Mouse (Mus musculus): Measurements from ENCODE around the gene Hist2h3b.
A peak's percentile ranks its signal among the peaks of the same experiment; 100 is the strongest.
"Not testable (repeated sequence)": the region's sequence is repeated elsewhere in the genome, so short reads cannot be mapped to it uniquely, and the experiment has no call there.

The Hist2h3b gene

DNA sequence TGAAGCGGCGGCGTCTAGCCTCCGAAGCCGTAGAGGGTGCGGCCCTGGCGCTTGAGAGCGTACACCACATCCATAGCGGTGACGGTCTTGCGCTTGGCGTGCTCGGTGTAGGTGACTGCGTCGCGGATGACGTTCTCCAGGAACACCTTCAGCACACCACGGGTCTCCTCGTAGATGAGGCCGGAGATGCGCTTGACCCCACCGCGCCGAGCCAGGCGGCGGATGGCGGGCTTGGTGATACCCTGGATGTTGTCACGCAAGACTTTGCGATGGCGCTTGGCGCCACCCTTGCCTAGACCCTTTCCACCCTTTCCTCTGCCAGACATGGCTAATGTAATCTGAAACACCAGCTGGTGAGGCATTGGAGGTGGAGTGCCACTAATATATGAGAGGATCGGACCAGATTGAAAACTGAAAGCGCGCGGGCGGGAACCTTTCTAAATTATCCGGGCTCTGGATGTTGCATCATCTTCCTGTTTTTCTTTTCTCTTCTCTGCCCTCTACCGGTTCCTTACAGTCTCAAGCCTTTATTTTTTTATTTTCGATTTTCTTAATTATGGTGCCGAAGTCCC is 5.4 kb upstream of the Hist2h3b start, which contains the start of gene Hist2h4:
Hist2h4 (minus strand) TSS at position 333 of the 572 bp plus-strand sequence.
- peak; percentile 90 for DNase-seq (ENCODE audit: low spot score)

DNA sequence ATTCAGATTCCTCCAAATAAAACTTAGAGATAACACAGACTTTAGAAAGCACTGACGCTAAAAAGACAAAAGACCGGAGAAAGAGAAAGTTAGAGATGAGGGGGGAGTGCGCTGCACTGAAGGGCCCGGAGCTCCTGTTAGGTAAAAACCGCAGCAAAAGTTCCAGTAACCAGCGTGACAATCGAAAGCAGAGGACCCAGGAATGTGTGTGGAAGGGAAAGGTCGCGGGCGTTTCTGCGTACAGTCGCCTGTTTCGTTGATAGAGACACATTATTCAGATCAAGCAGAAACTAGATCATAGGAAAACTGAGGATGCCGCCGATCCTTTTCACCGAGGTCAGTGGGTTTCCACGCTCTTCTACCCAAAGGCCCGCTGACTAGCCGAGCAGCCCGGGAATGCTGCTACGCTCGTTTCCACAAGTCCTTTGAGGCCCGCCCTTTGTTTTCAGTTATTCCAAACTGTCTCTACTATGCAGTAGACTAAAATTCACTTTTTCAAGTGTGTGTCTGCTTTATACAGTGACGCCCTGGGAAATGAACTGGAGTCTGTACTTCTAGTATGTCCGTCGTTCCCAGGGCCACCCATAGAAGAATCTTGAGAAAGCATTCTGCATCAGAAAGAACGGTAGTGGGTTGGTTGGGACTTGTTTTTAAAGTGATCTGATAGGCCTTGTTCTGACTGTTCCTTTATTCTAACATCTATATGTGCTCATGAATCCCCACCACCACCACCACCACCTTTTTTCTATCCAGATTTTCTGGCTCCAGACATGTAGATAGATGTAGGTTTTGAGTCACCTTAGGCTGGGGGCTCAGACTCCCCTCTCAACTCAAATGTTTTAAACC is 4.7 kb upstream of the Hist2h3b start:
- no peak for DNase-seq (ENCODE audit: low spot score)

DNA sequence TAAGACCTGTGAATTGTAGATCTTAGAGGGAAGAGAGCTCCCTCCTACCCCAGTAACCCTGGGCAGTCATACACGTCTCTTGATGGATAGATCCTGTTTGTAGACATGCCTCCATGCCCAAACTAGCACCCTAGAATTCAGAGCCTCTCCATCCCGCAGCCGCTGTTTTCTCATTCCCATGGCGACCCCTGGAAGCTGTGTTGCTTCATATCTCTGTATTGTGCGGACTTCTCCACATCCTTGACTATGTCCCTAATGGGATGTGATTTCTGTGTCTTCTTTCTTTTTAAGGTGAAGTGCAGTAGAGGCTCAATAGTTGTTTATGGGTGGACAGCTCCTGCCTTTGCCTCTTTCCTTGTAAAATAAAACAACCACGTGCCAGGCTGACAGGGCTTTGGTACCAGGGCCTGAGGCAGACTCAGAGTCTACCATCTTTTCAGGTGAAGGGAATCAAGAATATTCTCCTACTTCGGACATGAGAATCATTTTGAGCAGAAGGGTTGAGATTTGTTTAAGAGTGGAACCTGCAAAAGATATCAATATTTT is 4.0 kb upstream of the Hist2h3b start:
- DNase-seq (ENCODE audit: low spot score) = no peak

DNA sequence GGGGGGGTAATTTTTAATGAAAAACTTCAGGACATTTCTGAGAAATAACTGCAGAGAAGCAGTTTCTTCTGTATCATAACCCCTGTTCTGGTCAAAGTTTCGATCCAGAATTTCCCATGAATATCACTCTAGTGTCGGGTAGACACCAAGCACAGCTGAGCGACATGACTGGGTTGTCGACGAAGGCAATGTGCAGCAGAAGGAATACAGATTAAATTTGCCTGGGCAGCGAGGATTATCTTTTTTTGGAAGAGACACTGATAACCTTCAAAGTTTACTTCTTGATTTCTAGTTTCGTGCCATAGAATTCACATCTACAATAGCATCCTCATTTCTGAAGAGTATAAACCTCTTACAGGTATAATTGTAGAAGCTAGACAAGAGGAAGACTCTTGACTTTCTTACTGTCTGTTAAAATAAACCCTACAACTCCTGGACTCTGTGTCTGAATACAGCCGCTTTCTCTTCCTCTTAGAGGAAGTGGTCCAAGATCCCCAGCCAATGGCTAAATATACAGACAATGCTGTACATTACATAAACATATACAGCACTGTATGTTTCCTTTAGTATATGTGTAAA is 2.2 kb upstream of the Hist2h3b start:
- DNase-seq (ENCODE audit: low spot score) = no peak

DNA sequence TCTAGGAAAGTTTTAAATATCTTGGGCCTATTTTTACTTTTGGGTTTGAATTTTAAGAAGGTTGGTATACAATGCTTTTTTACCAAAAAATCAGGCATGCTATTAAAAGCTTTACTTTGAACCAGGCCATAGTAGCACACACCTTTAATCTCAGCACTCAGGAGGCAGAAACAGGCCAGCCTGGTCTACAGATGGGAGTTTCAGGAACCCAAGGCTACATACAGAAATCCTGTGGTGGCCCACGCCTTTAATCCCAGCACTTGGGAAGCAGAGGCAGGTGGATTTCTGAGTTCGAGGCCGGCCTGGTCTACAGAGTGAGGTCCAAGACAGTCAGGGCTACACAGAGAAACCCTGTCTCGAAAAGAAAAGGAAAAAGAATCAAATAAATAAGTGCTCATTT is 913 bp upstream of the Hist2h3b start:
- DNase-seq (ENCODE audit: low spot score) = no peak

DNA sequence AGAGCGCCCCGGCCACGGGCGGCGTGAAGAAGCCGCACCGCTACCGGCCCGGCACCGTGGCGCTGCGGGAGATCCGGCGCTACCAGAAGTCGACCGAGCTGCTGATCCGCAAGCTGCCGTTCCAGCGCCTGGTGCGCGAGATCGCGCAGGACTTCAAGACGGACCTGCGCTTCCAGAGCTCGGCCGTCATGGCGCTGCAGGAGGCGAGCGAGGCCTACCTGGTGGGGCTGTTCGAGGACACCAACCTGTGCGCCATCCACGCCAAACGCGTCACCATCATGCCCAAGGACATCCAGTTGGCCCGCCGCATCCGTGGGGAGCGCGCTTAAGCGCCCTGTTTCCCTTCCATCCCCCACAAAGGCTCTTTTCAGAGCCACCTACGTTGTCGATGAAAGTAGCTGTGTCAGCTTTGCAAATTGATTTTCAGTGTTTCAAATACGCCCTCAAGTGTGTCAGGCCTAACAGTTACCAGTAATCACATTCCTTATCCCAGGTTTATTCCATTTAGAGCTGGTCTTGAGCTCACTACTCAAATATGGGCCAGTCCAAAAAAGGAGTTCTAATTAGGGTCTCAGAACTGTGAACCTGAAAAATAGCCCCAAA is 423 bp downstream of the Hist2h3b start:
- DNase-seq (ENCODE audit: low spot score) = not testable (repeated sequence)

DNA sequence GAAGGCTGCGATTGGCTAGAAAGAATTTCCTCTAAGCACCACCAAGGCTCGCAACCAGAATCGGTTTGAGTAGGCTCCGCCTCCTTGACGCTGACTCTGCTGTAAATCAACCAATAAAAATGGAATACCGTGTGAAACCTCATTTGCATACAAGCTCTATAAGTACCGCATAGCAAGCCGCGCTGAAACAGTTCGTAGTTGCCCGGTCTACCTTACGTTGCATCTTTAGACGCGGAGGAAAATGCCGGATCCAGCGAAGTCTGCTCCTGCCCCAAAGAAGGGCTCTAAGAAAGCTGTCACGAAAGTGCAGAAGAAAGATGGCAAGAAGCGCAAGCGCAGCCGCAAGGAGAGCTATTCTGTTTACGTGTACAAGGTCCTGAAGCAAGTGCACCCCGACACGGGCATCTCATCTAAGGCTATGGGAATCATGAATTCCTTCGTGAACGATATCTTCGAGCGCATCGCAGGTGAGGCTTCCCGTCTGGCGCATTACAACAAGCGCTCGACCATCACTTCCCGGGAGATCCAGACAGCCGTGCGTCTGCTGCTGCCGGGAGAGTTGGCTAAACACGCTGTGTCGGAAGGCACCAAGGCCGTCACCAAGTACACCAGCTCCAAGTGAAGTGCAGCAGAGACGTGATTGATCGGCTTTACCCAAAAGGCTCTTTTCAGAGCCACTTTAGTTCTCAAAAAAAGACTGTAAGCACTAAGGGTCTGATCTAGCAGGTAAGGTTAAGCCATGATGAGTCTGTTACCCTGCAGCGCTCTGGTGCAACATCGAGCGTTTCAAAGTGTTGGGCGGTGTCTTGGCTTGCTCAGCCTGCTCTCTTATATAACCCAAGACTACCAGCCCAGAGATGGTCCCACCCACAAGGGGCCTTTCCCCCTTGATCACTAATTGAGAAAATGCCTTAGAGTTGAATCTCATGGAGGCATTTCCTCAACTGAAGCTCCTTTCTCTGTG is 1.3 kb downstream of the Hist2h3b start, which contains the start of gene Hist2h2bb:
Hist2h2bb (plus strand) TSS at position 242 of the 964 bp plus-strand sequence.
- peak; percentile 89 for DNase-seq (ENCODE audit: low spot score)

DNA sequence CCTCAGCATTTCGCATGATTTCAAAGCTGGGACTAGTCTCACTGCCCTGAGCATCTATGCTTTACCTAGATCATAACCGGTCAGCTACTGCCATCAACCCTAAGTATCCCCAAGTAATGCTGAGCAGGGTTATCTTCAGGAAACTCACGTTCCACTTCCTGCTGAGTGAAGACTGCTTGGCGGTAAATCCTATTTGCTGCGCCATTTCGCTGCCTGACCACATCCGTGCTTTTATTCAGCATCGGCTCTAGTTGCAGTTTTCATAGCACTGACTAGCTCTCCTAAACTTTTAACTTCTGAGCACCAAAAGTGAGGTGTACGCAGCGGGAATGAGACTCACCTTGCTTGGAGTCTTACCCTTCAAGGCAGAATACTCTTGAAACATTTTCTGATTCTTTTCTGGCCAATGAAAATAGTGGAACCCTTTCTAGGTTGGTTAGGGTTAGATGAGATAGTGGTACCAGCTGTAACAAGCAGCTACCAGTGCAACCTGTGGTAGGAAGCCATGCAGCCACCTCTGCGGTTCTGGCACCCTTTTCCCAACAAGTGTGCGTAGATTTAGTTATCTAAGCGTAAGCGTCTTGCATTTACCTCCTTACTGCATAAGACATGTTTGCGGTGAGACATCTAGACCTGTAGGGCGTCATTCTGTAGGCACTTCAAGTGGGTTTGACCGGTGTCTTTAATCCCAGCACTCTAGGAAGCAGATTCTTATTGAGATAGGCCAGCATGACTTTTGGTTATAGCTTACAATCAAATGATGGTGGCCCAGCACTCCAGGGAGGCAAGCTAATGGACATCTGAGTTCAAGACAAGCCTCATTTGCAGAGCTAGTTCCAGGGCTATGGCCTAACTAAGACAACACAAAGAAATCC is 5.4 kb downstream of the Hist2h3b start:
- no peak for DNase-seq (ENCODE audit: low spot score)

DNA sequence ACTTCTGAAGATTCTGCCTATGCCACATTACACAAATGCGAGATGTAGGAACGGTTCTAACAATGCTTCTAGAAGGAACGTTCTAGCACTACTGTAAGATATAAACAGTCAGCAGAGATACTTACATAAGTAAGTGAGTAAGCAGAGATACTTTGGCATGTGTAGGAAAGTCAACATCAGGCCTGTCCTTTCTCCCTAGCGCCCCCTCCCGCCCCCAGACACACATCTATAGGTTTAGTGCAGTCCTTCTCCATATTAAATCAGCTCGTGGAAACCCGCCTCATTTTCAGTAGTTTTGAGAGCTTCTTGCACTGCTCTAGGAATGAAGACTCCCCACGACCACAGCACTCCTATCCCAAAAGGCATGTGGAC is 9.0 kb downstream of the Hist2h3b start:
- no peak for DNase-seq (ENCODE audit: low spot score)

DNA sequence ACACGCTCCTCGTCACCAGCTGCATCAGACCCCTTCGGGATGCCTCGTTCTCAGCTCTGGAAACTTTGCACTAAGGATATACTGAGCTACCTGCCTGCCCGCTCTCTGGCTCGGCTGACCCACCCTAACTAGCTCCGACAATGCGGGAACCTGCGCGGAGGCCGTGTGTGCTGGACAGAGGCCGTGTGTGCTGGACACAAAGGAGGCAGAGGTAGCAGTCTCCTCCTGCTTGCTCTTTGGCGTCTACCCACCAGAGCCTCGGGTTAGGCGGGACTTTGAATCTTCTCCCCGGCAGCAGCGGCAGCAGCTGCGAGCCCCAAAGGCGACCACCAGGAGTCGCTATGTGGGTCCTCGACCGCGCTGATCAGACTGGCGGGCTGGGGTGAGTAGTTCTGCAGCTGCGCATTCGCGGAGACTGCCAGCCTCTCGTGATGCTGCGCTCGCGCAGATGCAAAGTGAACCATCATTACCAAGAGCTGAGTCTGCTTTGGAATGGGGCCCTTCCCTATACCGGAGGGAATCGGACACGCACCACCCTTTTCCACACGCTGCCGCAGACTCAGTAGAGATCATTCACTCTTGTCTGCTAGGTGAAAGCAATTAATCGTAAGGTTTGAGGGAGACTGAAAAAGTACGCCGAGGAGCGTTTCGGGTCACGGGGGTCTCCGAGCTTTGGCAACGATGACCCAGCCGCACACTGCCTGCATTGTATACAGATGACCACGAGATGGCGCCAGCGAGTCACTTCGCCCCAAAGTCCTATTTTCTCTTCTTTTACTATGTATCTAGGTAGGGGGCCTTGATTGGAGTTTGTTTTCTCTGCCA is 9.6 kb downstream of the Hist2h3b start:
- DNase-seq (ENCODE audit: low spot score) = peak; percentile 85

DNA sequence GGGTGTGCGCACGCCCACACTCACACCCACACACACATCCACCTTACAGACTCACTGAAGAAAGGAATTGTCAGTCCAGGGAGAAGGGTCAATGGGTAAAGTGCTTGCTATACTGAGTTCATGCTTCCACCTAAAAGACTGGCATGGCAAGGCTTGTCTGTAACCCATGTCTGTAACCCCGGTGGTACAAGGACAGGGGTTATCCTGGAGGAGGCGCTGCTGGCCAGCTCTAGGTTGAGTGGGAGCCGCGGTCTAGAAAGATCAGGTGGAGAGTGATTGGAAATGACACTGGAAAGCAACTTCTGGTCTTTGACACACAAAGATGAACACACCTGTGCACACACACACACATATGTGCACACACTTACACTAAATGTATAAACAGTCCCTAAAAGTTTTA is 12.2 kb downstream of the Hist2h3b start:
- no peak for DNase-seq (ENCODE audit: low spot score)

DNA sequence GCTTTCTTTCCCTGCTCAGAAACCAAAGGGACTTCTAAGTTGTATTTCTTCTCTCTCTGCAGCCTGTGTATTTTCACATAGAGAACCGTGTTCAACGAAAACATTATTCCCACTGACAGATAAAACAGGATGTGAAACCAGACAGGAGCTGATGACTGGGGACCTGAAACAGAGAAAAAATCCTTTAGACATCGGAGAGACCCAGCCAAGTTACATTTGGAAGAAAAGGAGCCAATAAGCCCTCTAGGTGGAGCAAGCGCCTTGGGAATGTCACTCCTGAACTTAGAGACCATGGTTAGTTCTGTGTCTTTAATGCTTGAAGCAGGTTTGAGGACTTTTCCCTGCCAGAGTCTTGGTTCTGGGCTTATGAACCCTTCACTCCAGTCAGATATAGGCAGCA is 16.0 kb downstream of the Hist2h3b start:
- no peak for DNase-seq (ENCODE audit: low spot score)

DNA sequence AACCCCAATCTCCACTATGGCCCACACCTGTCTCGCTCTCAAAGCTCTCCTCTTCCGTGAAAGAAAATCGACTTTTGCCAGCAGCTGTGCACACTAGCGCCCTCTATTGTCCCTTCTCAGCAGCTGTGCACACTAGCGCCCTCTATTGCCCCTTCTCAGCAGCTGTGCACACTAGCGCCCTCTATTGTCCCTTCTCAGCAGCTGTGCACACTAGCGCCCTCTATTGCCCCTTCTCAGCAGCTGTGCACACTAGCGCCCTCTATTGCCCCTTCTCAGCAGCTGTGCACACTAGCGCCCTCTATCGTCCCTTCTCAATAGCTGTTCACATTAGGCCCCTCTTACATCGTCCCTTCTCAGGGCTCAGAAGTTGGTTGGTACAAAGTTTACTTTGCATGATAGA is 18.9 kb downstream of the Hist2h3b start:
- DNase-seq (ENCODE audit: low spot score) = not testable (repeated sequence)

DNA sequence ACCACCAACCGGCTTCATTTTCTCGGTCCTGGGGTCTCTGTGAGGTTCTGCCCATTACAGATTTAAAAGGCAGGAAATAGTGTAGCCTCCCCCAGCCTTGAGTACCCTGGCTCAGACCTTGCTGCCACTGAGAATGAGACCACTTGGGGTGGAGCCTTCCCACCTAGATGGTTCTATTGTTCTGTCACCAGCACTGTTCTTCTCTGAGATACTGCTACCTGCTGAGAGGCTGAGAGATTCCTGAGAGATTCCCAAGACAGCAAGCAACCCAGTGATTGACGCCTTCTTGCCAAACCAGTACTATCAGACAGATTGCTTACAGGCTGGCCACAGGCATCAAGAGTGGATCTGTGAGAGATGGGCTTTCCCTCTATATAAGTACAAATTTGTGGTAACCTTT is 20.7 kb downstream of the Hist2h3b start:
- no peak for DNase-seq (ENCODE audit: low spot score)

DNA sequence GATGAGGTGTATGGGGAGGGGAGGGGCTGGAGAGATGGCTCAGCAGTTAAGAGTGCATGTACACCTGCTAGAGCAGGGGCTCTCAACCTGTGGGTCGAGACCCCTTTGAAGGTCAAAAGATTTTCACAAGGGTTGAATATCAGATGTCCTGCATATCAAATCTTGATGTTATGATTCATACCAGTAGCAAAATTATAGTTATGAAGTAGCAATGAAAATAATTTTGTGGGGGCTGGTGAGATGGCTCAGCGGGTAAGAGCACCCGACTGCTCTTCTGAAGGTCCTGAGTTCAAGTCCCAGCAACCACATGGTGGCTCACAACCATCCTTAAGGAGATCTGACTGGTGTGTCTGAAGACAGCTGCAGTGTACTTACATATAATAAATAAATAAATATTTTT is 22.3 kb downstream of the Hist2h3b start:
- DNase-seq (ENCODE audit: low spot score) = not testable (repeated sequence)

DNA sequence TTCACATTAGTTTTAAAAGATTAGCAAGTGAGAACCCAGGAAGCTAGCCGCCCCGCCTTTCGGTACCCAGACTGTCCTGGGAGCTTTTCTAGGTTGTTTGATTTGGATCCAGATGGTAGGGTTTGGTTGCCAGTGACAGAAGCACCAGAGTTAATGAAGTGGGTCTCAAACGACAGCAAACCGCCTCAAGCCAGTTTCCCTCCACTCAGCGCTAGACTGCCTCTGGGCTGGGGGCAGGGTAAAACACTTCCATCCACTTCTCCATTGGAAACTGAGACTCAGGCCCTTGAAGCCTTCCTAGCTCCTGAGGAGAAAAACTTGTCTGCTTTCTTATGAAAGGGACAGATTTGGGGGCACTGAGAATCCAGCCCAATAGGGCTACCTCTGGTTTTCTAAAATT is 24.2 kb downstream of the Hist2h3b start:
- DNase-seq (ENCODE audit: low spot score) = no peak

DNA sequence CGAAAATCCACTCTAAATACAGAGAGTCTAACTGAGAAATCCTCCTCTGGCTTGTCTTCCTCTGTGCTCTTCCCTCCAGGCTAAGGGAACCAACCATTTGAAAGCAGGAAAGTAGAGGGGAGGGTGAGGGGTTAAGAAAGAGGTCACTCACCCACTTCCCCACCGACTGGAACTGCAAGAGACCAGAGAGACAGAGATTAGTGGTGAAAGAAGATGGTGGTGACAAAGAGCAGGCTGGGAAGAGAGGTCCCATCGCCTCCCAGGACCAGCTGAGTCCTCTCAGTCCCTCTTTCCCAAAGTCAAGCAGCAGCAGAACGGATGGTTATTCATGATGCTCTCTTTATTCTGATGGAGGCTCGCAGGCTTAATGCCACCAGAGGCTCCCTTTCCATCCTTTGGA is 24.9 kb downstream of the Hist2h3b start:
- DNase-seq (ENCODE audit: low spot score) = no peak

DNA sequence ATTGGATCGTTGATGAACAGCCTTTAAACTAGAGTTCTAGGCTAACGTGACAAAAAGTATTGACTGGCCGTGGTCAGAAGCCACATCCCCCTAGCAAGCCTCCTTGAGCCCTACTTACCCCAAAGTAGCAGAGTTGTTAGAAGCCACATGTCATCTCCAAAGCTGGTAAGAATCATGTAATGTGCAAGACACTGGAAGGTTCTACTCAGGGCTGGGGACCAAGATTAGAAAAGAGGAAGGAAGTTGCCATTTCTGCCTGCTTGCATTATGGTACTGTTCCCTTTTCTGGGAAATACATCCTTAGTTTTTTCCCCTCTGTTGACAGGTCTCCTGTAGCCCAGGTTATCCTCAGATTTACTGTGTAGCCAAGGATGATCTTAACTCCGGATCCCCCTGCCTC is 25.3 kb downstream of the Hist2h3b start, which contains the start of gene Fcgr1:
Fcgr1 (minus strand) TSS at position 183 of the 400 bp plus-strand sequence.
- DNase-seq (ENCODE audit: low spot score) = no peak

DNA sequence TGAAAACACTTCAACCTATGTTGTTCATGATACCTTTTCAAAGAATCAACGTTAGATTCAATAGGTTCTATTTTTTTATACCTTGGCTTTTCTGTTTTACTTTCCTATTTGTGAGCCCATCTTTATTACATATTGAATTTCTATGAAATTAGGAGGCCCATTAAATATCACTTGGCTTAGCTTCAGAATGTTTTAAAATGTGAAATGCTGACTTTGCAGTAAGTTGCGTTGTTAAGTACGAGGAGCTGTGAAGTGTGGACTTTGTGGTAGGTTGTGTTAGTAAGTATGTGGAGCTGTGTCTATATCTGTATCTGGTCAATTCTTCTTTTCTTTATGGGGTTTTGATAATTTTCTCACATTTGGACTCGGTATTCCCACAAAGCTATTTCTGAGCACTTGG is 29.9 kb downstream of the Hist2h3b start:
- no peak for DNase-seq (ENCODE audit: low spot score)

All from ovary, adult 18-20 months (tissue).